Mouse (Mus musculus): ENCODE data around the gene Rps6kb1.

Gene Rps6kb1

DNA sequence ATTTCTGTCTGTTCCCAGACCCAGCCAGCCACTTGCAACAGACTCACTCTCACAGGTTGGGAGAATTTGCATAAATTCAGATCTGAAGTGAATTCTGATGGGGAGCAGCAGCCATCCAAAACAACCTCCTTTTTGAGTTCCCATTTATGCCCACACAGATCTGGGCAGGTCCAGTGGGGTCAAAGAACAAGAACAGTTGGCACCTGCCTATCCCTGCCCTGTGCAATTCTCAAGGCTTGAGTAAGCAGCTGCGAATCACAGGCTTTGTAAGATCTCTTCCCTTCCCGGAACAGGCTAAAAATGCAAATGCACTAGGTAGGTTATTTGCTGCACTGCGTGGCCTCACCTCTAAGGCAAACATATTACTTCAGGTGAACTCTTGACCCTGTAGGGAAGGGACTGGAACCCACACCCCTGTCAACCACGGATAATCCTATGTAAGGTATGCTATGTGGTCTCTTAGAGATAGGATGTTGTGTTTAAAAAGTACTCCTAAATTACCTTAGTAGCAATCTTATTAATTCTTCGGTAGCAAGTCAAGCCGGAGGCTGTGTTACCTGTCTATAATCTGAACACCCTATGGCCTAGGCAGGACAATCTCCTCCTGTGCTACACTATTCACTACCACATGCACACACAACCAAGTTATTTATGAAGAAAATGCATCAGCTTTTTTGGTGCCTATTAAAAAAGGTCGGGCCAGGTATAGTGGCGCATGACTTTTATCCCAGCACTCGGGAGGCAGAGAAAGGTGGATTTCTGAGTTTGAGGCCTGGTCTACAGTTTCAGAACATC is 35.9 kb upstream of the Rps6kb1 start:
- DNase-seq (ENCODE audit: low spot score) = no peak

DNA sequence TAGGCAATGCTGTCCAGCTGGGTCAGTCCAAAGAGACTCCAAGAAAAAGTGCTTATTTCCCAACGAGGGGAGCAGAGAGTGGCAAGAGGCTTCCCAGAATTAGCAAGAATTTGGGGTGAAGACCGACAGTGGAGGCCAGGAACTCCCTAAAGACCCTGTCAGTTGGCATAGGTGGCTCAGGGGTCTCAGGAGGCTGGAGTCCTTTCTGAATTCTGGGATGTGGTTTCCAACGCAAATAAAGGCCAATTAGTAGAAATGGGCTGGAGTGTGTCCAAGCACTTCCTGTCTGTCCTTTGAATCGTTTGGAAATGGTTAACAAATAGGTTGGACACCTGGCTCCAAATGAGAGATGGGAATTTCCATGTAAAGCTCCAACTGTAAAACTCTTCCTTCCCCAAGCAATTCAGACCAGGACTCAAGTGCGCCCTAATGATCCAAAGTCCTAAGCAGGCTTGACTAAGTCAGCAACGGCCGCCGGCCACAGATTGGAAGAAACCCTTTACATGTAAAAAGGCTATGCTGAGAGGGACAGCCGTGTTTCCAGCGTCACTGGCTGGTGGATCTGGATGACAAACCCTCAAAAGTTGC is 35.2 kb upstream of the Rps6kb1 start:
- DNase-seq (ENCODE audit: low spot score) = no peak

DNA sequence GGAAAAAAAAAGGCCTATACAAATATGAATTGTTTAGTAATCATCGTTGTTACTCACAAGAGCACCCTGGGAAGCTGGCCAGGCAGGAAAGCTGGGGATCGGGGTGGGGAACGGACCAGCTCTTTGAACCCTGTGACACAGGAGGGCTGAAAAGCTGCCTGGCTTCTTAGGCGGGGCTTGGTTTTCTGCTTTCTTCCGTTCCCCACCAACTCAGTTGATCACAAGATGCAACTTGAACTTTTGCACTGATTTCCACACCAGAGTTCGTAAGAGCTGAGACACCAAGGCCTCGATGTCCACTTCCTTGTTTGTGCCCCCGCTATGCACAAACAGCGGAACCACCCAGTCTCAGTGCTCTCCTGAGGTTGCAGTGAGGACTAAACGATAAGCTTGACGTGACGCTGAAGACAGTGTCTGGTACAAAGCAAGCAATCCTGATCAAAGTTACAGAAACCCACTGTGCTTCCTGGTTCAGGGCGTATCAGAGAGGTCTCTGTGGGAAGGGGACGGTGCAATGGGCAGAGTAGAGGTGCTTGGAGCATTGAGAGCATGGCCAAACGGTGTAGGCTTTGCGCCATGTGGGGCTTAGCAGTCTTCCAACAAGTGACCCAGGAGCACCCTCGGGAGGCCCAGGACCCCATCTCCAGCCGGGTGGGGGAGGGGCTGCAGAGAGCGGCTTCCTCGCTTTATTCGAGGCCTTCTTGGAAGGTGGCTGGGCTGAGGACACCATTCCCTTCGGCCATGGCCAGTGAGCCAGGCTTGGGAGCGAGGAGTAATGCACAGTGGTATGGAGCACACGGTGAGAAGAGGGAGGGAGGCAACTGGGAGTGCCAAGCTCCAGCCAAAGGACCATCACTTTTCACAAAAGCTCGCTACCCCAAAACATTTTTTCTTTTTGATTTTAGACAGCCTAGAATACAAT is 34.5 kb upstream of the Rps6kb1 start:
- DNase-seq (ENCODE audit: low spot score) = no peak

DNA sequence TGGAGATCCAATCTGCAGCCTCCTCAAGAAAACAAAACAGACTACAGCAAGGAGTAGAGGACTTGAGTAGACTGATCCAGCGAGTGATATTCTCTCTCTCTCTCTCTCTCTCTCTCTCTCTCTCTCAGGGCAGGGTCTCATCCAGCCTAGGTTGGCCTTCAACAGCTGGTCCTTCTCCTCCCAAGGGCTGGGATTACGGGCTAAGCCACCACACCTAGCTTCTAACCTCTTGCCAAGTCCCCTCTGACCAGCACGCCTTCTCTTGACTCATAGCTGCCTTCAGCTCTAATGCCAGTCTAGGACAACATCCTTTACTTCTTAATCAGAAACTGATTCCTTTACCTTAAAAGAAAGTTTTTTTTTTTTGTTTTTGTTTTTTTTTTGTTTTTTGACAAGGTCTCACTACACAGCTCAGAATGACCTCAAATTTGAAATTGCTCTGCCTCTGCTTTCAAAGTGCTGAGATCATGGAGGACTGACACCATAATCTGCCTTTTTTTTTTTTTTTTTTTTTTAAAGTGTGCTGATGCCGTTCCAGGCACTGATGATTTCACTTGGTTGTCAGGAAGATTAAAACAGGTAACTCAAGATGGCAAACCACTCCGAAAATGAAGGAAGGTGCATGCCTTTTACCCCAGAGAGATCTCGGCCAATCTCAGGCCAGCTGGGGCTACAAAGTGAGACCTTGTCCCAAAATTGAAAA is 33.7 kb upstream of the Rps6kb1 start:
- no peak for DNase-seq (ENCODE audit: low spot score)

DNA sequence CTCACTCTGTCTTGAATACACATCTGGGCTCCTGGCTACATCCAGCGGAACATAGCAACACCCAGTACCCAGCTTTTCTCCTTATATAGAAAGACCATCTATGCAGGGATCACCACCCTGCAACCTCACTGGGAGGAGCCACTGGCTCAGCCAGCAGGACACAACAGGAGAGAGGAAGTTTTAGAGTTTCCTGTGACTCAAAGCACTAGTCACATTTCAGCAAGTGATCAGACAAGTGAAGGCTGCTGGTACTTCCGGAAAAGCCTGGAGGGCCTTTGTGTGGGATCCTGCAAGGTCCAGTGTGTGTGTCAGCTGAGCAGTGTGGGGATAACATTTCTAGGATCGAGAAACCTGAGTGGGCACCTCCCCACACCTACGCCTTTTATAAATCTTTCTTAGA is 32.6 kb upstream of the Rps6kb1 start:
- DNase-seq (ENCODE audit: low spot score) = no peak

DNA sequence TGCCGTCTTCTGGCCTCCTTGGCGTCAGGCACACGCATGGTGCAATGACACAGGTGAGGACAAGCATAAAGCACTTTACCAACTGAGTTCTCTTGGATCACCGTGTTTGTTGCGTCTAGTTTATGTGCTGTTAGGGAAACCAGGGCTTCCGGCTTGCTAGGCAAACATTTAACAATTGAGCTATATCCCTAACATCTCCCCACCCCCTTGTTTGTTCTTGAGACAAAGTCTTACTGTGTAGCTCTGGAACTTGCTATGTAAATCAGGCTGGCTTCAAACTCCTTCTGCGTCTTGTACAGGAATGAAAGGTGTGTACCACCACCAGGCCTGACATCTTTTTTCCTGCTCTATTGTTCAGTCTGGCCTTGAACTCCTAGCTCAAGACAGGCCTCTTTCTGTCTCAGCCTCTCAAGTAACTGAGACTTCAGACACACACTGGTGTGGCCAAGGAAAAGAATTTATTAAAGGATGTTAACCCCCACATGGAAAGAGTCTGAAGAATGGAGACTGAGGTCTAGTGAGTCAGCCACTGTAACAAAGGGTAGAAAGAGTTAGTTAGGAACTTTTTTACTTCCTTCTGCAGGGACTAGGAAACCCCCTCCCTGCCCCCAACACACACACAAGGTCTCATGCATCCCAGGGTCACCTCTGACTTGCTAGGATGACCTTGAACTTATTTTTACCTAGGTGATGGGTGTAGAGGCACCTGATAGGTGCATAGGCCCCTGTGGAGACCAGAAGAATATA is 31.2 kb upstream of the Rps6kb1 start:
- DNase-seq (ENCODE audit: low spot score) = no peak

DNA sequence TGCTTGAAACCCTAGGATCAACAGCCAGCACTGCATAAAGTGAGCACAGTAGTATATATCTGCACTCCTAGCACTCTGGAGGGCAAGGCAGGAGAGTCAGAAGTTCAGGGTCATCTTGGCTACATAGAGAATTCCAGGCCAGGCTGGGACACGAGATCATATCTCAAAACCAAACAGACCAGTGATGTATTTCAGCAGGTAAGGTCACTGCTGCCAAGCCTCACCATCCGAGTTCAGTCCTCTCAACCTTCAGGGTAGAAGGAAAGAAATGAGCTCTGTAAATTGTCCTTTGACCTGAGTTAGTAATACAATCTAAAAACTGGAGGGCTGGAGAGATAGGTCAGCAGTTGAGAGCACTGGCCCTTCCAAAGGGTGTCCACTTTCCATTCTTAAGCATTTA is 29.8 kb upstream of the Rps6kb1 start:
- DNase-seq (ENCODE audit: low spot score) = no peak

DNA sequence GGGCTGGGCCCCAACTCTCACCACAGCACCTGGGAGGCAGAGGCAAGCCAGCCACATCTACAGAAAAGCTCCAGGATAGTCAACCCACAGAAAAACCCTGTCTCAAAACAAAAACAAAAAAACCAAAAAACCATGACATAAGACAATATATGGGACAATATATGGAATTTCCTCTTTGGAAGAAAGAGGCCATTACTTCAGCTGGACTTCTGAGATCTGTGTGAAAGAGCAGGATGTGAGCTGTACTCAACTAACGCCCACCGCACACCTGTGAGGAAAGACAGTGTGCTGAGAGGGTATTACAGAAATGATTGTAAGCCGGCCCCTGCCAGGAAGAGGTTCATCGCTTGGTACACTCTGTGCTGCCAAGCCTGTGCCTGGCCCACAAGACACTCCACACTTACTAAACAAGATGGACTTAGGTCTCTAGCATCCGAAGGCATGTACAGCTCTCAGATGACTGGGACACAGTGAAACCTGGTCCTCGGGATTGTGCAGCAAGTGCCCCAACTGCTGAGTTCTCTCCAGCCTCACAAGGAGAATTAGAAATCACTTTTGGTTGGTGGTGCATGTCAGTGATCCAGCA is 29.1 kb upstream of the Rps6kb1 start:
- no peak for DNase-seq (ENCODE audit: low spot score)

DNA sequence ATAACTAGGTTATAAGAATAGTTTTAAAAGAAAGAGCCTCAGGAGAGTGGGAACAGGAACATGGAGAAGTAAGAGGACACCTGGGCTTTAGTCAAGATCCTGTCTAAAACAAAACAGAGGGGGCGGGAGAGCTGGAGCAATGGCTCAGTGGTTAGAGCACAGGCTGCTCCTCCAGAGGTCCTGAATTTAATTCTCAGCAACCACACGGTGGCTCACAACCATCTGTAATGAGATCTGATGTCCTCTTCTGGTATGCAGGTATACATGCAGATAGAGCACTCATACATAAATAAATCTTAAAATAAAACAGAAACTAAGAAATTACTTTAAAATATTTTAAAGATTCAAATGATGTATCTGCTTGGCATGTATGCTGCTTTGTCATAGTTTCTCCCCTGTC is 28.0 kb upstream of the Rps6kb1 start:
- no peak for DNase-seq (ENCODE audit: low spot score)

DNA sequence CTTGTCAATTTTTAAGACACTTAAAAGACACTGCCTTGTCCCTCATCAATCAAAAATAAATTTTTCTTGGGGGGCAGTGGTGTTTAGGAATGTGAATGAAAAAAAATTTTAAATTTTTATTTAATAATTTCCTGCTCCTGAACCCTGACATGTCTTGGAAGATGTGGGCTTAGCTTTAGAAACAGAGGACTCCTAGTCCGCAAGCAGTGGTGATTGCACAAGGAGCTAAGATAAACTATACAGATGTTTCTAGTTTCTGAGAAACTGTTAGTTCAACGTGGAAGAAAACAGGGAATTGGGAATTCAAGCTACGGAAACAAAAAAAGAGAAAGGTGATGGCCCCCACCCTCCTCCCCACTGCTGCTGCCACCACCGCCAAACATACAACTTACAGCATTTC is 27.3 kb upstream of the Rps6kb1 start:
- DNase-seq (ENCODE audit: low spot score) = no peak

DNA sequence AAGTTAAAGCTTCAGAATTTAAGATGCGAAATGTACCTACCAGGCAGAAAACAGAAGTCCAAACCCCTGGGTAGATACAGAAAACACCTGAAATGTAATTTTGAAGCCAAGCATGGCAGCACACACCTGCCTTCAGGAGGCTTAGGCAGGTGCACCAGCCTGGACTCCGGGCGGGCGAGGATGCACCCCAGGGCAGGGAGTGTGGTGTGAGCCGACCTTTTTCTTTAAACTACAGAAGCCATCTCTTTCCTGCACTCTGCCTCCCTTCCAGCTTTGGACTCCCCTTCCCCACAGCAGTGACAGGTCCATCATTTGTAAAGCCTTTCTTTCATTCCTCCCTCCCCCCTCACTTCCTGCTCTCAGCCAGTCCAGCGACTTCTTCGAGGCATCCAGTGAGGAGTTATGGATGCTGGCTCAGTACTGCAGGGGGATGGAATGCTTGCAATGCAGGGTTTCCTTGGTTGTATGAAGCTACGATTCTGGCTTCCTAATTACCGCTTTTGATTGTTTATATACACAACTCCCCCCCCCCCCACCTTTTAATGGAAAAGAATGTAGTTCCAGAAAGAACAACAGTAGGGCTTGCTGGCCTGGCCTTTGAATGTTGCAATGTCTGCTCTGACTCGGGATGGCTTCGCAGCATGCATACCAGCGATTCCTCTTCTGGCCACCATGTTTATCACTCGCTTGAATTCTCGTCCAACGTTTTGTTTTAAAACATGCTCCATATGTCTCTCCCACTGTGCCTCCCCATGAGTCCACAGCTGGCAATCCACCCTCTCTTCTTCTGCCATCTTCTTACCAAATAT is 26.6 kb upstream of the Rps6kb1 start:
- peak; percentile 18 for DNase-seq (ENCODE audit: low spot score)

DNA sequence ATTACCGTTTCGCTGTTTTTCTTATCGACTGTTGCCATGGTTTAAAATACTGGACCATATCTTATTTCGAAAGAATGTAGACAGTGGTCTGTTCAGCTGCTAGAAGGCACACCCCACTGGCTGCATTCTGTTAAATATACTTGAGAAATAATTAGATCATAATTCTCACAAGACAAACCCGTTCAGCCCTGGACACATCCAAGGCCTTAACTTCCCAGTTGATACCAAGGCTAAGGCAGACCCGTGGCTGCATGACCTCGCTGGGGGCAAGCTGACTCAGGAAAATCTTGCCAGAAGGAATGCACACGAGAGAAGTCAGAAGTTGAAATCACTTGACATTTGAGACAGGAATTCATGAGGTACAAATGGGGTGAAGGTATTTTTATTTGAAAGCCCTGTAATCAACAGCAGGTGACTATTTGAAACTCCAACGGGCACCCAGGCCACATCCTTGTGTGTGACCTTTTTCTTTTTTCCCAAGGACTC is 25.7 kb upstream of the Rps6kb1 start:
- no peak for DNase-seq (ENCODE audit: low spot score)

DNA sequence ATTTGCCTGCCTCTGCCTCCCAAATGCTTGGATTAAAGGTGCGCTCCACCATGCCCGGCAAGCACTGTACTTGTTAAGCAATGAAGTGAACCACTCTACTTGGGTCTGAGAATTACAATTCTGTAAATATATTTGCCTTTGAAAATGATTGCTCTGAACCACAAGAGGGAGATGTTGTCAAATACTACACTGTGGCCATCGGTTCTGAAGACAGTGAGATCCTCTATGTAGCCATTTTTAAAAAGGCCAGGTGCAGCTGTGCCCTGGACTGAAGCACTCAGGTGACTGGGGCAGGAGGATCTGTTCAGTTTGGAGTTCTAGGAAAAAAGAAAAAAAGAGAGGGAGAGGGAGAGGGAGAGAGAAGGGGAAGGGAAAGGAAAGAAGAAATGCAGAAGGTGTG is 23.8 kb upstream of the Rps6kb1 start:
- DNase-seq (ENCODE audit: low spot score) = peak; percentile 44

DNA sequence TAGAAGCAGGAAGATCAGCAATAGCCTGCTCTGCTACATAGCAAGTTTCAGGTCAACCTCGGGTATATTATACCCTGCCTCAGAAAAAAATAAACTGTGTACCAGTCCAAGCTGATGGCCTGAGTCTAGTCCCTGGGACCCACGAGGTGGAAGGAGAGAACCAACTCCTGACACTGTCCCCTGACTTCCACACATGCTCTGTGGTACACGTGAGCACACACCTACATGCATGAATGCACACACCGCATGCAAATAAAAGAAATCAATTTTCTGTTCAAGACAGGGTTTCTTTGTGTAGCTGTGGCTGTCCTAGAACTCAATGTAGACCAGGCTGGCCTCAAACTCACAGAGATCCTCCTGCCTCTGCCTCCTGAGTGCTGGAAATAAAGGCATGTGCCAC is 13.7 kb upstream of the Rps6kb1 start:
- no peak for DNase-seq (ENCODE audit: low spot score)

DNA sequence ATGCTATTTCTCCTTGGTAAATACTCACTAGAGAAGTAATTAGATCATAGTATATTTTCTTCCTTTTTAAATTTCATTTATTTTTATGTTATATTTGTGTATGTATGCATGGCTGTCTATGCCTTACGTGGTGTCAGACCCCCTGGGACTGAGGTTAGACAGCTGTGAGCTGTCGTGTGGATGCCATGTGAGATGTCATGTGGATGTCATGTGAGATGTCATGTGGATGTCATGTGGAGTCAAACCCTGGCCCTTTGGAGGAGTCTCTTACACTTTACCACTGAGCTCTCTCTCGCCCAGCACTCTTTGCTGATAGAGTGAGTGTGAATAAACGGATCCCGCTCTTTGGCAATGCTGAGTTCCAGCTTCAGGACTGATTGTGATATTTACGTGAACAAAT is 8.9 kb upstream of the Rps6kb1 start:
- no peak for DNase-seq (ENCODE audit: low spot score)

DNA sequence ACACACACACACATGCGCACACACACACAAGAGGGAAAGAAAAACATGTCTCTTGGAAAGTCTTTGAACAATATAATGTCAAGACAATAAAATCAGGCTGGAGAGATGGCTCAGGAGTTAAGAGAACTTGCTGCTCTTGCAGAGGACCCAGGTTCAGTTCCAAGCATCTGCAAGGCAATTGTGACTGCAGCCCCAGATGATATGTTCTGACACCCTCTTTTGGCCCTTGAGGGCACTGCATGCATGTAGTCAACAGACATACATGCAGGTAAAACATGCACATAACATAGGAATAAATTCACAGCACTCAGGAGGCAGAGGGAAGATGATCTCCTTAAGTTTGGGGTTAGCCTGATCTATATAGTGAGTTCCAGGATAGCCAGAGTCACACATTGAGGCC is 2.8 kb upstream of the Rps6kb1 start:
- DNase-seq (ENCODE audit: low spot score) = peak; percentile 36

DNA sequence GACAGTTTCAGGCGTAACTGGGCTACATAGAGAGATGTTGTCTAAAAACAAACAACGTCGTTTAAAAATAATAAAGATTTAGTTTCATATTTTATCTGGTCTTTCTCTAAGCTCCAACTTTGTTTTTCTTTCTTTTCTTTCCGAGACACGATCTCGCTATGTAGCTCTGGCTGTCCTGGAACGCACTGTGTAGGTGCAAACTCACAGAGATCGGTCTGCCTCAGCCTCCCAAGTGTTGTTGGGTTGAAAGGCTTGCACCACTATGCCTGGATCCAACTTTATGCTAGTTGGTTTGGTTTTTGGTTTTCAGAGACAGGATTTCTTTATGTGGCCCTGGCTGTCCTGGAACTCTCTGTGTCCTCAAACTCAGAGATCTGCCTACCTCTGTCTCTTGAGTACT is 951 bp upstream of the Rps6kb1 start:
- DNase-seq (ENCODE audit: low spot score) = no peak

DNA sequence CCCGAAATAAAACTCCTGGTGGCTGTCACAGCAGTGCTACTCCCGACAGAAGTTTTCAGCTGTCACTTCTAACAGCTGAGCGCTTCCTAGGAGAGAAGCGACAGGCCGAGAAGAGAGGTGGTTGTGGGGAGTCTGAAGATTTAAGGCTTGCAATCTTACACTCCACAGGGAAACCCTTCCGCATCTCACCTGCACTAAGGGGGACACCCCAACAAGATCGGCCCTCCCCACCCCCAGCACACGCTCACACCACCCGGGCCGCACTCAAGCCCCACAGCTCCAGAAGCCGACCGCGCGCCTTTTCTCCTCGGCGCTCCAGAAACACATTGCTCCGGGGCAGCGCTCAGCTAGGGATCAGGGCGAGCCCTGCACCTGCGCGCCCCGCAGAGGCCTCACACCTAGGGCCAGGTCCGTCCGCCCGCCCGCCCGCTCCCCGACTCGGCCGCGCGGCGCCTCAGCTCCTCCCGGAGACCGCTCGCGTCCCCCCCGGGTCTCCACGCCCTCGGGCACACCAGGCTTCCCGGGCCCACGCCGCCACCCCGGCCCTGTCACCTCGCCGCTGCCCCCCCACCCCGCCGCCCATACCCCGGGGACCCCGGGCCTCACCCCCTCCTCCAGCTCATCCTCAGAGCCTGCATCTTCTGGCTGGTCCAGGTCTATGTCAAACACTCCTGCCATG is 506 bp downstream of the Rps6kb1 start:
- peak; percentile 21 for DNase-seq (ENCODE audit: low spot score)

DNA sequence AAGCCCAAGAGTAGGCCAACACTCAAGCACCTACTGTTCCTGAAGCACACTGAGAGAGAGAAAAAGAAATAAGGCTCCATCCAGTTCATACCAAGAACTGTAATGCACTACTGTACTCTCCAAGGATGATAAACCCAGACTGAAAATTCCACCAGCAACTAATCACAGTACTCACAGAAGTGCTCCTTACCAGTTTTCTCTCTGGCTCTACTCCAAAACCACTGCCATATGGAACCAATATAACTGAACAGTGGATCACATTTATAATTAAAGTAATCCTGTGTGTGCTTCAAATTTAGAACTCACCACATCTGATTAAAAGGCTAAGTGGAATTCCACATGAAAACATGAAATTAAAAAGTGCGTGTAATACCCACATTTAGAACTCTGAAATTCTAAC is 1.8 kb downstream of the Rps6kb1 start:
- no peak for DNase-seq (ENCODE audit: low spot score)

DNA sequence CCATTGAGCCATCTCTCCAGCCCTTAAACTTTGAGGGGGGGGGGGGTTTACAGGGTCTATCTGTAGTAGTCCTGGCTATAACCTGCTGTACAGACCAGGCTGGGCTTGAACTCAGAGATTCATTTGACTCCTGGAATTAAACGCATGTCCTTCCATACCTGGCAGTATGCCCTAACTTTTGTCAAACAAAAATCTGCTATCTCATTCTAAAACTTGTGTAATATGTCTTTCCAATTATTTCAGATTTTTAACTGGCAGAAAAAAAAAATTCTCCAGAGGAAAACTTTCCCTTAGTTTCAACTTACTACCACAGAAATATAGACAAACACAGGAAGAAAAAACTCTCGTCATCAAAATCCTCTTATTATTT is 4.1 kb downstream of the Rps6kb1 start:
- DNase-seq (ENCODE audit: low spot score) = no peak

Data from retina, embryonic 14.5 days (tissue).